Mouse (Mus musculus) CH12.LX (cell line): Measurements from ENCODE around the gene Samd4b. TPM values are rescaled to one million over a fixed set of nuclear protein-coding genes. Genes with fewer than 3 reads are reported as not detected.

ENCODE experiments used
- DNase-seq: peaks from one replicate; pipeline ENCODE4 v3.0.0-alpha.2; 2013; ENCODE audit errors: extremely low read depth
- H3K27ac ChIP-seq: 2 replicates; pipeline ENCODE4 v1.5.1; 2012; ENCODE audit warnings: low read depth, mild to moderate bottlenecking, control low read depth, moderate library complexity; ENCODE audit not compliant: insufficient read depth
- H3K27me3 ChIP-seq: replicated peaks from 2 replicates; pipeline ENCODE3; 2012; ENCODE audit warnings: inconsistent platforms
- H3K36me3 ChIP-seq, 2 experiments: replicated peaks in 1 of 2; 2 replicates each; pipeline versions ENCODE3 to v1.6.1; 2012; ENCODE audit warnings: inconsistent platforms in 1 of 2, low read length in 1 of 2, mild to moderate bottlenecking in 1 of 2, mixed read lengths in 1 of 2, moderate library complexity in 1 of 2; ENCODE audit not compliant: control insufficient read depth in 1 of 2, insufficient read depth in 1 of 2
- H3K4me1 ChIP-seq, 2 experiments: 2 replicates each; pipeline ENCODE4 v1.6.1; 2012; ENCODE audit warnings: inconsistent platforms in 1 of 2, moderate library complexity in 1 of 2; ENCODE audit not compliant: insufficient read depth in 2 of 2, control insufficient read depth in 1 of 2
- H3K4me2 ChIP-seq: 2 replicates; pipeline ENCODE4 v1.6.1; 2012; ENCODE audit warnings: low read depth, mild to moderate bottlenecking, control low read depth; ENCODE audit not compliant: poor library complexity, insufficient read depth, severe bottlenecking
- H3K4me3 ChIP-seq, 3 experiments: fragments of 150-350 bp in 1 of 3; sonication (generic) in 1 of 3; replicated peaks in 1 of 3; 2 replicates each; pipeline versions ENCODE3 to v1.5.1; 2011 to 2012; ENCODE audit warnings: low read depth in 2 of 3, low read length in 2 of 3, mild to moderate bottlenecking in 2 of 3, moderate library complexity in 2 of 3, control low read depth in 1 of 3, improper control_type of control experiment in 1 of 3, inconsistent platforms in 1 of 3, mixed read lengths in 1 of 3; ENCODE audit not compliant: poor library complexity in 1 of 3
- H3K79me2 ChIP-seq: replicated peaks from 2 replicates; pipeline ENCODE4 v1.6.1; 2012; ENCODE audit warnings: mild to moderate bottlenecking, moderate library complexity; ENCODE audit not compliant: control insufficient read depth, poor library complexity, insufficient read depth, severe bottlenecking; ENCODE audit errors: extremely low read depth
- H3K9ac ChIP-seq: 2 replicates; pipeline ENCODE4 v1.6.1; 2012; ENCODE audit warnings: low read depth, mild to moderate bottlenecking, control low read depth, moderate library complexity; ENCODE audit not compliant: insufficient read depth
- H3K9me3 ChIP-seq: replicated peaks from 2 replicates; pipeline ENCODE3; 2012; ENCODE audit warnings: low read length, inconsistent platforms, mixed read lengths
- BHLHE40 ChIP-seq: IDR thresholded peaks from 2 replicates; pipeline ENCODE4 v1.6.1; 2011; ENCODE audit warnings: mild to moderate bottlenecking, low read depth, low read length, improper control_type of control experiment
- CTCF ChIP-seq, 2 experiments: IDR thresholded peaks in 1 of 2; conservative IDR thresholded peaks in 1 of 2; 2 replicates each; pipeline ENCODE4 v1.5.1; 2011 to 2012; ENCODE audit warnings: low read depth in 2 of 2, low read length in 2 of 2, improper control_type of control experiment in 1 of 2, inconsistent platforms in 1 of 2, mild to moderate bottlenecking in 1 of 2, moderate library complexity in 1 of 2
- ETS1 ChIP-seq: conservative IDR thresholded peaks from 2 replicates; pipeline ENCODE4 v1.6.1; 2012; ENCODE audit warnings: low read depth, mild to moderate bottlenecking, inconsistent platforms, low read length, improper control_type of control experiment, moderate library complexity
- GABPA ChIP-seq: IDR thresholded peaks from 2 replicates; pipeline ENCODE4 v1.6.1; 2012; ENCODE audit warnings: low read depth, low read length, improper control_type of control experiment, inconsistent platforms; ENCODE audit not compliant: insufficient replicate concordance
- IRF4 ChIP-seq: IDR thresholded peaks from 2 replicates; pipeline ENCODE4 v1.6.1; 2014; ENCODE audit warnings: low read depth, mild to moderate bottlenecking, inconsistent platforms, low read length, improper control_type of control experiment
- JUN ChIP-seq: IDR thresholded peaks from 2 replicates; pipeline ENCODE4 v1.6.1; 2011; ENCODE audit warnings: low read depth, mild to moderate bottlenecking, low read length, improper control_type of control experiment, moderate library complexity; ENCODE audit not compliant: insufficient read depth
- KAT2A ChIP-seq: IDR thresholded peaks from 2 replicates; pipeline ENCODE4 v1.6.1; 2012; ENCODE audit warnings: low read length, improper control_type of control experiment, inconsistent platforms; ENCODE audit not compliant: insufficient replicate concordance
- MAZ ChIP-seq: IDR thresholded peaks from 2 replicates; pipeline ENCODE4 v1.6.1; 2012; ENCODE audit warnings: low read depth, mild to moderate bottlenecking, inconsistent platforms, low read length, improper control_type of control experiment, moderate library complexity
- MEF2A ChIP-seq: IDR thresholded peaks from 2 replicates; pipeline ENCODE4 v1.6.1; 2014; ENCODE audit warnings: low read depth, mild to moderate bottlenecking, inconsistent platforms, low read length, improper control_type of control experiment, borderline replicate concordance
- MXI1 ChIP-seq: IDR thresholded peaks from 2 replicates; pipeline ENCODE4 v1.6.1; 2011; ENCODE audit warnings: mild to moderate bottlenecking, low read depth, low read length, improper control_type of control experiment
- MYC ChIP-seq: IDR thresholded peaks from 2 replicates; pipeline ENCODE4 v1.6.1; 2011; ENCODE audit warnings: low read depth, mild to moderate bottlenecking, improper control_type of control experiment, low read length
- NELFE ChIP-seq: IDR thresholded peaks from 2 replicates; pipeline ENCODE4 v1.6.1; 2011; ENCODE audit warnings: low read depth, low read length, improper control_type of control experiment
- PAX5 ChIP-seq: IDR thresholded peaks from 2 replicates; pipeline ENCODE4 v1.6.1; 2012; ENCODE audit warnings: low read length, inconsistent platforms, mixed read lengths
- POLR2A ChIP-seq: IDR thresholded peaks from 2 replicates; pipeline ENCODE4 v1.6.1; 2011; ENCODE audit warnings: low read depth, mild to moderate bottlenecking, improper control_type of control experiment, low read length
- POLR2AphosphoS2 ChIP-seq: IDR thresholded peaks from 2 replicates; pipeline ENCODE4 v1.6.1; 2011; ENCODE audit warnings: low read depth, low read length, improper control_type of control experiment
- RAD21 ChIP-seq: IDR thresholded peaks from 2 replicates; pipeline ENCODE4 v1.6.1; 2011; ENCODE audit warnings: low read depth, mild to moderate bottlenecking, low read length, improper control_type of control experiment, moderate library complexity
- RCOR1 ChIP-seq: conservative IDR thresholded peaks from 2 replicates; pipeline ENCODE4 v1.6.1; 2012; ENCODE audit warnings: low read depth, mild to moderate bottlenecking, inconsistent platforms, low read length, improper control_type of control experiment
- TCF12 ChIP-seq: IDR thresholded peaks from 2 replicates; pipeline ENCODE4 v1.6.1; 2014; ENCODE audit warnings: low read depth, mild to moderate bottlenecking, inconsistent platforms, low read length, improper control_type of control experiment
- ZNF384 ChIP-seq: IDR thresholded peaks from 2 replicates; pipeline ENCODE4 v1.6.1; 2012; ENCODE audit warnings: low read depth, low read length, improper control_type of control experiment, inconsistent platforms
- dilution Hi-C: fragments of 300-500 bp; cut with MboI; formaldehyde crosslinking; loops from 2 replicates; pipeline ENCODE4 v1.14.3; 2020; ENCODE audit warnings: low sequenced_read_pairs; ENCODE audit not compliant: extremely low pct_unique_long_range_greater_than_20kb, extremely low pct_ligation_motif_present
- in situ Hi-C: fragments of 300-500 bp; cut with MboI; formaldehyde crosslinking; loops from 3 replicates; pipeline ENCODE4 v1.14.3; 2019; ENCODE audit warnings: low sequenced_read_pairs, low pct_ligation_motif_present, low pct_unique_long_range_greater_than_20kb, mixed read lengths
- polyA plus RNA-seq: library from polyadenylated mRNA; unstranded; fragments of >175 nt; gene quantifications from 2 replicates; pipeline ENCODE4 v1.2.1, GENCODE M21; 2012; ENCODE audit warnings: low read depth; ENCODE audit not compliant: insufficient read length
- total RNA-seq, 2 experiments: library from RNA; depleted of rRNA; stranded (reverse); fragments of 300-350 nt in 1 of 2; fragments of >200 nt in 1 of 2; gene quantifications; 2 replicates each; pipeline ENCODE4 v1.2.3; 2012 to 2014

Samd4b gene
- total and polyA plus RNA-seq, 3 experiments = 3.7 to 24.6 (median 10.0) TPM

DNA sequence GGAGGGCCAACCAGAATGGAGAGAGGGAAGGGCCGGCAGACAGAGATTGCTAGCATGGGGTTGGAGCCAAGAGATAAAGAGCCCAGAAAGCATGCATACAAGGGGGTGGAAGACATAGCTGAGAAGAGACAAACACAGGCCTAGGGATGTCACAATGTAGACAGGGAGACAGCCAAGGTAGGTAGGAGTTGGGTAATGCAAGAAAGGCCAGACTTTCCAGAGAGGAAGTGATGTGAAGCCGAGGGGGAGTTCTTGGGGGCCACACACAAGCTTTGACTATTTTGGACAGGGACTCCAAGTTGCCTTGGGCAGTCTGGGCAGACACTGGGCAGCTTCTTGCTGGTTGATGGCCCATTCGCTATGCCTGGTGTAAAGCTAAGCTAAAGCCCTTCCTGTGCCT is 196.0 kb downstream of the Samd4b start:
- dilution Hi-C loops (no loop called here), in situ Hi-C loops (no loop called here)
- H3K4me3 ChIP-seq = no peak overlapping the region
- H3K79me2 ChIP-seq = no peaks in the 10 kb centered on the region
- TF ChIP-seq RCOR1 (no peak), BHLHE40 (no peak), GABPA (no peak), PAX5 (no peak), ZNF384 (no peak)
- no peaks in the 10 kb centered on the region for H3K9me3 ChIP-seq
- H3K4me2 ChIP-seq = no peak overlapping the region
- no peaks in the 10 kb centered on the region for H3K27me3 ChIP-seq
- no peaks in the 10 kb centered on the region for H3K4me1 ChIP-seq
- H3K27ac ChIP-seq = no peak overlapping the region
- no peak overlapping the region for H3K9ac ChIP-seq
- no peak for DNase-seq
- H3K36me3 ChIP-seq = peaks cover 83 to 94% of the 10 kb centered on the region in 2 experiments

DNA sequence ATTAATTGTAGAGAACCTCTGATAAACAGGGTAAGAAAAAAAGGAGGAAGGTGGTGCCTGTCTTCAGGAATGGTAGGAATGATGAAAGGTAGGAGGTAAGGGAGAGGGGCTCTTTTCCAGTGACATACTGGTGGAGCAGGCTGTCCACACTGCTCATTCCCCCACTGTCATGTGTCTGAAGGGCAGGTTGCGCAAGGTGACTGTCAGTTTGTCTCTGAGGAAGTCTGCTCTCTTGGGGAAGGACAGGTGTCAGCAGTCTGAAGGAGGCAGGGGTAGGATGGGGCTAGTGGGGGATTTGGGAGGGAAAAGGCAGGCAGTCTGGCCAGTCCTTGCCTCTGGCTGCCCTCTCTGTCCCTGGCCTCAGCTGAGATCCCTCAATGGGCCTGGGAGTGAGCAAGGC is 196.9 kb downstream of the Samd4b start:
- dilution Hi-C loops = no loop called here
- no peaks in the 10 kb centered on the region for H3K4me1 ChIP-seq

DNA sequence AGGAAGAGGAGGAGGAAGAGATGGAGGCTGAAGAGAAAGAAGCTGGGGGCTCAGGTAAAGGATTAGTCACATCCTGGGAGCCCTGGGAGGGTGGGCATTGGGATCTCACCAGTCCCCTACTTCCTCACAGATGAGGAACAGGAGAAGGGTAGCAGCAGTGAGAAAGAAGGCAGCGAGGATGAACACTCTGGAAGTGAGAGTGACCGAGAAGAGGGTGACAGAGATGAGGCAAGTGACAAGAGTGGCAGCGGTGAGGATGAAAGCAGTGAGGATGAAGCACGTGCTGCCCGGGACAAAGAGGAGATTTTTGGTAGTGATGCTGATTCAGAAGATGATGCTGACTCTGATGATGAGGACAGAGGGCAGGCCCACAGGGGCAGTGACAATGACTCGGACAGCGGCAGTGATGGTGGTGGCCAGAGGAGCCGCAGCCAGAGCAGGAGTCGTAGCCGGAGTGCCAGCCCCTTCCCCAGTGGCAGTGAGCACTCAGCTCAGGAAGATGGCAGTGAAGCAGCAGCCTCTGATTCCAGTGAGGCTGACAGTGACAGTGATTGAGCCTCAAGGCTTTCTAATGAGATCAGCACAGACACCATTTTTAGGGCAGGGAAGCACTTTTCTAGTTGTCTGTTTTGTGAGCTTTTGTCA is 199.1 kb downstream of the Samd4b start:
- Histone ChIP-seq H3K4me2 (no peak overlapping the region), H3K9me3 (no peaks in the 10 kb centered on the region), H3K4me3 (no peak overlapping the region), H3K36me3 (peaks cover 73 to 89% of the 10 kb centered on the region in 2 experiments), H3K4me1 (0 out of 4 replicates have a peak, but pooled peaks cover 0 to 1% of the 10 kb centered on the region in 2 experiments), H3K27me3 (no peaks in the 10 kb centered on the region), H3K9ac (no peak overlapping the region), H3K27ac (no peak overlapping the region), H3K79me2 (peaks cover 5% of the 10 kb centered on the region; the same call in 1 of the 2 replicates)
- DNase-seq = no peak
- no peak for TF ChIP-seq MXI1
- no peak for TF ChIP-seq KAT2A
- no peak for TF ChIP-seq JUN
- no peak for TF ChIP-seq RAD21
- no peak for TF ChIP-seq IRF4
- TF ChIP-seq POLR2AphosphoS2 = peak; percentile 57; the same call in 1 of the 2 replicates
- no peak for TF ChIP-seq PAX5
- dilution Hi-C loops (no loop called here), in situ Hi-C loops (no loop called here)

More for the DNA sequence above, 196.9 kb downstream of the Samd4b start:
- H3K4me3 ChIP-seq = no peak overlapping the region
- TF ChIP-seq CTCF (conservative IDR thresholded peaks at IDR 0.05 in 1 of 2, IDR thresholded peaks at IDR 0.05 in 1 of 2; ENCODE audit: low read depth in 2 of 2, low read length in 2 of 2) = no peak
- TF ChIP-seq POLR2A = no peak
- TF ChIP-seq MEF2A = no peak
- TF ChIP-seq IRF4 = no peak
- no peak for TF ChIP-seq TCF12
- TF ChIP-seq MYC = no peak
- TF ChIP-seq MAZ = no peak
- TF ChIP-seq POLR2AphosphoS2 = no peak
- no peak for TF ChIP-seq NELFE
- TF ChIP-seq ETS1 = no peak
- TF ChIP-seq, all 38 proteins: peak for 0
- no peaks in the 10 kb centered on the region for H3K79me2 ChIP-seq
- H3K9ac ChIP-seq = no peak overlapping the region
- peaks cover 82 to 94% of the 10 kb centered on the region in 2 experiments for H3K36me3 ChIP-seq
- H3K9me3 ChIP-seq = no peaks in the 10 kb centered on the region
- no peak overlapping the region for H3K4me2 ChIP-seq
- H3K27me3 ChIP-seq = no peaks in the 10 kb centered on the region
- no peak overlapping the region for H3K27ac ChIP-seq
- in situ Hi-C loops = no loop called here
- DNase-seq = no peak
